Mouse (Mus musculus): ENCODE measurements around the gene Selenom. TPM values are rescaled to one million over a fixed set of nuclear protein-coding genes. Genes with fewer than 3 reads are reported as not detected.

Selenom gene
- polyA plus RNA-seq, 1 experiment from 2014 or later = 160 TPM

- Histone ChIP-seq H3K9me3 (ENCODE audit: control insufficient read depth, low read depth, low read length) (no peaks in the 10 kb centered on the region), H3K27ac (ENCODE audit: low read length) (no peak overlapping the region), H3K4me1 (ENCODE audit: control insufficient read depth, insufficient read depth, low read length) (peaks cover 17% of the 10 kb centered on the region), H3K36me3 (ENCODE audit: control insufficient read depth, insufficient read depth, low read length) (peaks cover 17% of the 10 kb centered on the region), H3K4me2 (replicated peaks; ENCODE audit: low read depth, low read length) (peak overlapping the region; percentile 77), H3K27me3 (ENCODE audit: control insufficient read depth, insufficient read depth, low read length) (peaks cover 3% of the 10 kb centered on the region; the same call in 1 of the 2 replicates), H3K9ac (replicated peaks; ENCODE audit: low read depth, low read length) (0 out of 2 replicates have a peak overlapping the region, but pooled peaks have one; percentile 6), H3K4me3 (ENCODE audit: low read depth, low read length) (peak overlapping the region; percentile 26)
- peak; percentile 30; the same call in 1 of the 2 replicates for ATAC-seq (ENCODE audit: insufficient number of reproducible peaks, insufficient read depth, low FRiP score, low read depth)
- WGBS = 2% methylated on average over 50 of the region's 50 CpGs
Measured at GRCm38 (mm10) chr11:3516859-3517845, 2.7 kb downstream of the Selenom start.

GRCm38 (mm10) chr11:3517846-3518732 is 3.6 kb downstream of the Selenom start:
- no peaks in the 10 kb centered on the region for H3K9me3 ChIP-seq (ENCODE audit: control insufficient read depth, low read depth, low read length)
- H3K4me2 ChIP-seq (replicated peaks; ENCODE audit: low read depth, low read length) = peak overlapping the region; percentile 77
- peaks cover 3% of the 10 kb centered on the region; the same call in 1 of the 2 replicates for H3K27me3 ChIP-seq (ENCODE audit: control insufficient read depth, insufficient read depth, low read length)
- no peak overlapping the region for H3K9ac ChIP-seq (replicated peaks; ENCODE audit: low read depth, low read length)
- peaks cover 26% of the 10 kb centered on the region for H3K36me3 ChIP-seq (ENCODE audit: control insufficient read depth, insufficient read depth, low read length)
- H3K27ac ChIP-seq (ENCODE audit: low read length) = no peak overlapping the region
- H3K4me3 ChIP-seq (ENCODE audit: low read depth, low read length) = no peak overlapping the region
- 0 out of 2 replicates have a peak, but pooled peaks have one; percentile 8 for ATAC-seq (ENCODE audit: insufficient number of reproducible peaks, insufficient read depth, low FRiP score, low read depth)
- 49% methylated on average over 13 of the region's 13 CpGs for WGBS
- peaks cover 17% of the 10 kb centered on the region for H3K4me1 ChIP-seq (ENCODE audit: control insufficient read depth, insufficient read depth, low read length)

GRCm38 (mm10) chr11:3519051-3519726 is 4.7 kb downstream of the Selenom start:
- no peak for ATAC-seq (ENCODE audit: insufficient number of reproducible peaks, insufficient read depth, low FRiP score, low read depth)
- 67% methylated on average over 4 of the region's 4 CpGs for WGBS
- Histone ChIP-seq H3K4me3 (ENCODE audit: low read depth, low read length) (no peak overlapping the region), H3K4me1 (ENCODE audit: control insufficient read depth, insufficient read depth, low read length) (peaks cover 14% of the 10 kb centered on the region), H3K27me3 (ENCODE audit: control insufficient read depth, insufficient read depth, low read length) (peaks cover 3% of the 10 kb centered on the region; the same call in 1 of the 2 replicates), H3K9me3 (ENCODE audit: control insufficient read depth, low read depth, low read length) (no peaks in the 10 kb centered on the region), H3K4me2 (replicated peaks; ENCODE audit: low read depth, low read length) (no peak overlapping the region), H3K9ac (replicated peaks; ENCODE audit: low read depth, low read length) (no peak overlapping the region), H3K27ac (ENCODE audit: low read length) (no peak overlapping the region), H3K36me3 (ENCODE audit: control insufficient read depth, insufficient read depth, low read length) (peaks cover 37% of the 10 kb centered on the region)

- no peak overlapping the region for H3K27ac ChIP-seq (ENCODE audit: low read length)
- peaks cover 12% of the 10 kb centered on the region for H3K4me1 ChIP-seq (ENCODE audit: control insufficient read depth, insufficient read depth, low read length)
- no peak for ATAC-seq (ENCODE audit: insufficient number of reproducible peaks, insufficient read depth, low FRiP score, low read depth)
- WGBS = 74% methylated on average over 11 of the region's 11 CpGs
- H3K36me3 ChIP-seq (ENCODE audit: control insufficient read depth, insufficient read depth, low read length) = peaks cover 44% of the 10 kb centered on the region
- H3K9me3 ChIP-seq (ENCODE audit: control insufficient read depth, low read depth, low read length) = no peaks in the 10 kb centered on the region
- H3K4me2 ChIP-seq (replicated peaks; ENCODE audit: low read depth, low read length) = no peak overlapping the region
- no peak overlapping the region for H3K4me3 ChIP-seq (ENCODE audit: low read depth, low read length)
- H3K9ac ChIP-seq (replicated peaks; ENCODE audit: low read depth, low read length) = no peak overlapping the region
- peaks cover 3% of the 10 kb centered on the region; the same call in 1 of the 2 replicates for H3K27me3 ChIP-seq (ENCODE audit: control insufficient read depth, insufficient read depth, low read length)
Measured at GRCm38 (mm10) chr11:3519756-3520398, 5.4 kb downstream of the Selenom start.

- ATAC-seq (ENCODE audit: insufficient number of reproducible peaks, insufficient read depth, low FRiP score, low read depth) = no peak
- Histone ChIP-seq H3K27me3 (ENCODE audit: control insufficient read depth, insufficient read depth, low read length) (peaks cover 3% of the 10 kb centered on the region; the same call in 1 of the 2 replicates), H3K4me3 (ENCODE audit: low read depth, low read length) (no peak overlapping the region), H3K27ac (ENCODE audit: low read length) (no peak overlapping the region), H3K4me1 (ENCODE audit: control insufficient read depth, insufficient read depth, low read length) (peaks cover 11% of the 10 kb centered on the region), H3K36me3 (ENCODE audit: control insufficient read depth, insufficient read depth, low read length) (peaks cover 55% of the 10 kb centered on the region), H3K9me3 (ENCODE audit: control insufficient read depth, low read depth, low read length) (no peaks in the 10 kb centered on the region), H3K4me2 (replicated peaks; ENCODE audit: low read depth, low read length) (no peak overlapping the region), H3K9ac (replicated peaks; ENCODE audit: low read depth, low read length) (no peak overlapping the region)
- 81% methylated on average over 14 of the region's 14 CpGs for WGBS
Measured at GRCm38 (mm10) chr11:3520919-3521318, 6.4 kb downstream of the Selenom start.

GRCm38 (mm10) chr11:3521339-3522224 is 7.1 kb downstream of the Selenom start:
- Histone ChIP-seq H3K27ac (ENCODE audit: low read length) (no peak overlapping the region), H3K4me3 (ENCODE audit: low read depth, low read length) (no peak overlapping the region), H3K9me3 (ENCODE audit: control insufficient read depth, low read depth, low read length) (no peaks in the 10 kb centered on the region), H3K9ac (replicated peaks; ENCODE audit: low read depth, low read length) (no peak overlapping the region), H3K36me3 (ENCODE audit: control insufficient read depth, insufficient read depth, low read length) (peaks cover 60% of the 10 kb centered on the region), H3K4me2 (replicated peaks; ENCODE audit: low read depth, low read length) (no peak overlapping the region), H3K4me1 (ENCODE audit: control insufficient read depth, insufficient read depth, low read length) (peaks cover 7% of the 10 kb centered on the region), H3K27me3 (ENCODE audit: control insufficient read depth, insufficient read depth, low read length) (peaks cover 3% of the 10 kb centered on the region; the same call in 1 of the 2 replicates)
- WGBS = 87% methylated on average over 23 of the region's 23 CpGs
- no peak for ATAC-seq (ENCODE audit: insufficient number of reproducible peaks, insufficient read depth, low FRiP score, low read depth)
